Mouse (Mus musculus) hindbrain, embryonic 12.5 days (tissue): ENCODE data around the gene Mllt10. TPM values are rescaled to one million over a fixed set of nuclear protein-coding genes. Genes with fewer than 3 reads are reported as not detected.
A peak's percentile ranks its signal among the peaks of the same experiment; 100 is the strongest.

Source experiments
- ATAC-seq: fragments of 200-750 bp; cut with Nextera tagmentation; 2 replicates; pipeline ENCODE4 v1.8.0; 2017; ENCODE audit warnings: moderate TSS enrichment; ENCODE audit not compliant: low FRiP score
- H3K27ac ChIP-seq: fragments of 300-500 bp; sonication (generic); 2 replicates; pipeline ENCODE4 v1.5.1; 2016; ENCODE audit warnings: mild to moderate bottlenecking
- H3K27me3 ChIP-seq: fragments of 300-500 bp; sonication (generic); 2 replicates; pipeline ENCODE4 v1.6.1; 2016; ENCODE audit warnings: mild to moderate bottlenecking
- H3K36me3 ChIP-seq: fragments of 300-500 bp; sonication (generic); 2 replicates; pipeline ENCODE4 v1.6.1; 2016; ENCODE audit warnings: mild to moderate bottlenecking
- H3K4me1 ChIP-seq: fragments of 300-500 bp; sonication (generic); 2 replicates; pipeline ENCODE4 v1.6.1; 2016
- H3K4me2 ChIP-seq: fragments of 300-500 bp; sonication (generic); replicated peaks from 2 replicates; pipeline ENCODE4 v1.6.1; 2016; ENCODE audit warnings: mild to moderate bottlenecking
- H3K4me3 ChIP-seq: fragments of 300-500 bp; sonication (generic); 2 replicates; pipeline ENCODE4 v1.5.1; 2016; ENCODE audit warnings: mild to moderate bottlenecking
- H3K9ac ChIP-seq: fragments of 300-500 bp; sonication (generic); 2 replicates; pipeline ENCODE4 v1.6.1; 2016; ENCODE audit warnings: mild to moderate bottlenecking, moderate library complexity
- H3K9me3 ChIP-seq: fragments of 300-500 bp; sonication (generic); replicated peaks from 2 replicates; pipeline ENCODE4 v1.6.1; 2016; ENCODE audit warnings: mild to moderate bottlenecking
- WGBS: fragments of 180-500 bp; shearing (Covaris S2); methylation state at CpG from one replicate; pipeline ENCODE4 v1.1.7; 2016; 5-methylcytosine and 5-hydroxymethylcytosine counted together
- polyA plus RNA-seq: library from polyadenylated mRNA; unstranded; fragments of >200 nt; fragmentation: Nextera tagmentation; extraction: Ambion mirVana; gene quantifications from 2 replicates; pipeline ENCODE4 v1.2.1, GENCODE M21; 2016

Gene Mllt10
- polyA plus RNA-seq, 1 experiment from 2014 or later, result 70.8 TPM

GRCm38 (mm10) chr2:18057336-18058145, 2.5 kb downstream of the Mllt10 start:
- Histone ChIP-seq H3K36me3 (no peaks in the 10 kb centered on the region), H3K27me3 (no peaks in the 10 kb centered on the region), H3K27ac (peak overlapping the region; percentile 100), H3K4me2 (peak overlapping the region; percentile 95), H3K4me1 (peaks cover 22% of the 10 kb centered on the region), H3K4me3 (peak overlapping the region; percentile 54), H3K9me3 (no peaks in the 10 kb centered on the region), H3K9ac (peak overlapping the region; percentile 96)
- under 1% methylated on average over 48 of the region's 48 CpGs for WGBS
- no peak for ATAC-seq

GRCm38 (mm10) chr2:18058146-18058708, 3.2 kb downstream of the Mllt10 start:
- H3K4me1 ChIP-seq, result peaks cover 21% of the 10 kb centered on the region
- H3K9ac ChIP-seq, result peak overlapping the region; percentile 96
- H3K36me3 ChIP-seq, result no peaks in the 10 kb centered on the region
- no peaks in the 10 kb centered on the region for H3K27me3 ChIP-seq
- no peaks in the 10 kb centered on the region for H3K9me3 ChIP-seq
- 8% methylated on average over 9 of the region's 9 CpGs for WGBS
- peak overlapping the region; percentile 100 for H3K27ac ChIP-seq
- ATAC-seq, result no peak
- peak overlapping the region; percentile 95 for H3K4me2 ChIP-seq
- H3K4me3 ChIP-seq, result peak overlapping the region; percentile 54

GRCm38 (mm10) chr2:18059063-18059462, 4.0 kb downstream of the Mllt10 start:
- WGBS, result 22% methylated on average over 2 of the region's 2 CpGs
- ATAC-seq, result no peak
- H3K36me3 ChIP-seq, result no peaks in the 10 kb centered on the region
- no peak overlapping the region for H3K4me3 ChIP-seq
- H3K27ac ChIP-seq, result no peak overlapping the region
- no peaks in the 10 kb centered on the region for H3K27me3 ChIP-seq
- peak overlapping the region; percentile 44; the same call in 1 of the 2 replicates for H3K9ac ChIP-seq
- H3K4me2 ChIP-seq, result peak overlapping the region; percentile 95
- peaks cover 13% of the 10 kb centered on the region for H3K4me1 ChIP-seq
- no peaks in the 10 kb centered on the region for H3K9me3 ChIP-seq

- Histone ChIP-seq H3K9me3 (no peaks in the 10 kb centered on the region), H3K36me3 (no peaks in the 10 kb centered on the region), H3K4me1 (peaks cover 12% of the 10 kb centered on the region), H3K4me2 (no peak overlapping the region), H3K4me3 (no peak overlapping the region), H3K27ac (no peak overlapping the region), H3K9ac (no peak overlapping the region), H3K27me3 (no peaks in the 10 kb centered on the region)
- ATAC-seq, result no peak
- WGBS, result 54% methylated on average over 1 of the region's 1 CpGs
Observed at GRCm38 (mm10) chr2:18059891-18060290, 4.9 kb downstream of the Mllt10 start.

GRCm38 (mm10) chr2:18060396-18060795, 5.4 kb downstream of the Mllt10 start:
- Histone ChIP-seq H3K4me2 (no peak overlapping the region), H3K9ac (no peak overlapping the region), H3K27ac (no peak overlapping the region), H3K9me3 (no peaks in the 10 kb centered on the region), H3K27me3 (no peaks in the 10 kb centered on the region), H3K36me3 (no peaks in the 10 kb centered on the region), H3K4me1 (peaks cover 12% of the 10 kb centered on the region), H3K4me3 (no peak overlapping the region)
- 64% methylated on average over 1 of the region's 1 CpGs for WGBS
- ATAC-seq, result no peak

- WGBS, result under 1% methylated on average over 18 of the region's 18 CpGs
- no peaks in the 10 kb centered on the region for H3K9me3 ChIP-seq
- no peaks in the 10 kb centered on the region for H3K27me3 ChIP-seq
- H3K9ac ChIP-seq, result peak overlapping the region; percentile 98
- peak overlapping the region; percentile 96 for H3K4me2 ChIP-seq
- H3K4me3 ChIP-seq, result peak overlapping the region; percentile 86
- H3K36me3 ChIP-seq, result 0 out of 2 replicates have a peak, but pooled peaks cover 5% of the 10 kb centered on the region
- H3K27ac ChIP-seq, result peak overlapping the region; percentile 100
- peaks cover 18% of the 10 kb centered on the region for H3K4me1 ChIP-seq
- peak; percentile 65 for ATAC-seq
Observed at GRCm38 (mm10) chr2:18063763-18064251, 8.8 kb downstream of the Mllt10 start.

GRCm38 (mm10) chr2:18064356-18064858, 9.4 kb downstream of the Mllt10 start:
- Histone ChIP-seq H3K9ac (peak overlapping the region; percentile 98), H3K4me3 (peak overlapping the region; percentile 86), H3K4me2 (peak overlapping the region; percentile 96), H3K9me3 (no peaks in the 10 kb centered on the region), H3K4me1 (peaks cover 13% of the 10 kb centered on the region), H3K27ac (peak overlapping the region; percentile 100), H3K36me3 (0 out of 2 replicates have a peak, but pooled peaks cover 5% of the 10 kb centered on the region), H3K27me3 (no peaks in the 10 kb centered on the region)
- WGBS, result under 1% methylated on average over 44 of the region's 58 CpGs
- ATAC-seq, result peak; percentile 95

- Histone ChIP-seq H3K4me1 (peaks cover 13% of the 10 kb centered on the region), H3K36me3 (0 out of 2 replicates have a peak, but pooled peaks cover 5% of the 10 kb centered on the region), H3K27me3 (no peaks in the 10 kb centered on the region), H3K9me3 (no peaks in the 10 kb centered on the region), H3K9ac (peak overlapping the region; percentile 98), H3K27ac (peak overlapping the region; percentile 100), H3K4me3 (peak overlapping the region; percentile 86), H3K4me2 (peak overlapping the region; percentile 96)
- WGBS, result under 1% methylated on average over 58 of the region's 85 CpGs
- peak; percentile 67 for ATAC-seq
Observed at GRCm38 (mm10) chr2:18064941-18065707, 10.1 kb downstream of the Mllt10 start.

- H3K27ac ChIP-seq, result peak overlapping the region; percentile 100
- no peak; the same call in 1 of the 2 replicates for ATAC-seq
- no peaks in the 10 kb centered on the region for H3K9me3 ChIP-seq
- H3K27me3 ChIP-seq, result no peaks in the 10 kb centered on the region
- 0 out of 2 replicates have a peak, but pooled peaks cover 5% of the 10 kb centered on the region for H3K36me3 ChIP-seq
- H3K4me2 ChIP-seq, result peak overlapping the region; percentile 96
- peak overlapping the region; percentile 86 for H3K4me3 ChIP-seq
- WGBS, result 4% methylated on average over 6 of the region's 6 CpGs
- peaks cover 13% of the 10 kb centered on the region for H3K4me1 ChIP-seq
- peak overlapping the region; percentile 98 for H3K9ac ChIP-seq
Observed at GRCm38 (mm10) chr2:18065708-18066030, 10.6 kb downstream of the Mllt10 start.

- Histone ChIP-seq H3K9ac (no peak overlapping the region), H3K4me1 (peaks cover 13% of the 10 kb centered on the region), H3K27me3 (no peaks in the 10 kb centered on the region), H3K4me2 (peak overlapping the region; percentile 96), H3K27ac (no peak overlapping the region), H3K9me3 (no peaks in the 10 kb centered on the region), H3K36me3 (0 out of 2 replicates have a peak, but pooled peaks cover 5% of the 10 kb centered on the region), H3K4me3 (peak overlapping the region; percentile 86; the same call in 1 of the 2 replicates)
- no peak for ATAC-seq
Observed at GRCm38 (mm10) chr2:18066436-18066835, 11.4 kb downstream of the Mllt10 start.

- Histone ChIP-seq H3K27ac (no peak overlapping the region), H3K4me1 (peaks cover 13% of the 10 kb centered on the region), H3K27me3 (no peaks in the 10 kb centered on the region), H3K9ac (no peak overlapping the region), H3K36me3 (peaks cover 8% of the 10 kb centered on the region; the same call in 1 of the 2 replicates), H3K4me3 (no peak overlapping the region), H3K4me2 (no peak overlapping the region), H3K9me3 (no peaks in the 10 kb centered on the region)
- ATAC-seq, result no peak
- WGBS, result 92% methylated on average over 4 of the region's 4 CpGs
Observed at GRCm38 (mm10) chr2:18068071-18068796, 13.2 kb downstream of the Mllt10 start.
